Mouse (Mus musculus) liver, embryonic 11.5 days (tissue): ENCODE results near the gene Kdelc2. TPM values are rescaled to one million over a fixed set of nuclear protein-coding genes. Genes with fewer than 3 reads are reported as not detected.

ENCODE experiments used
- microRNA-seq: library from miRNA; unstranded; fragments of <30 nt; microRNA quantifications from one replicate; pipeline ENCODE4, GENCODE M21; 2017; ENCODE audit warnings: borderline number of aligned reads
- polyA plus RNA-seq: library from polyadenylated mRNA; unstranded; fragments of >200 nt; fragmentation: Nextera tagmentation; extraction: Ambion mirVana; gene quantifications from 2 replicates; pipeline ENCODE4 v1.2.1, GENCODE M21; 2014

The Kdelc2 gene
- polyA plus RNA-seq, 1 experiment from 2014 or later, result 11.2 TPM

Small RNA genes within 50 kb of the gene (microRNA-seq; reads per million reads assigned to microRNA genes)
- gene Mir130c, result not detected

Other genes starting within 250 kb of the Kdelc2 start
- 36.9 and 43.5 TPM in 2 replicates for gene Ddx10, start 136.0 kb upstream of the Kdelc2 start, polyA plus RNA-seq
- 0.41 and 0.91 TPM in 2 replicates for gene Exph5, start 82.4 kb upstream of the Kdelc2 start, polyA plus RNA-seq
- 0.85 and 1.0 TPM in 2 replicates for gene 4930550C14Rik, start 18.3 kb downstream of the Kdelc2 start, polyA plus RNA-seq
- 11.6 and 11.7 TPM in 2 replicates for gene Atm, start 152.7 kb downstream of the Kdelc2 start, polyA plus RNA-seq
- gene Npat, start 153.0 kb downstream of the Kdelc2 start, polyA plus RNA-seq, result 19.9 and 20.7 TPM in 2 replicates
- gene Acat1, start 226.4 kb downstream of the Kdelc2 start, polyA plus RNA-seq, result 63.3 and 71.8 TPM in 2 replicates